Mouse (Mus musculus) cerebellum, adult 18-20 months (tissue): ENCODE results near the gene Prkcz.

Source experiments
- DNase-seq, 2 experiments: peaks; one replicate each; pipeline ENCODE4 v3.0.0; 2021

Gene Prkcz

GRCm38 (mm10) chr4:155361303-155361791 is at the start of gene Prkcz:
Gene Prkcz (minus strand): TSS chr4:155361361.
- peak; percentile 95 to 97 for DNase-seq

GRCm38 (mm10) chr4:155409058-155409776 is 48.1 kb upstream of the Prkcz start, which contains the start of gene Cfap74:
Gene Cfap74 (plus strand): TSS chr4:155409190.
- DNase-seq = peak; percentile 87 to 93

GRCm38 (mm10) chr4:155408695-155409057 is 47.5 kb upstream of the Prkcz start:
- no peak for DNase-seq

- no peak for DNase-seq
Measured at GRCm38 (mm10) chr4:155402489-155402888, 41.3 kb upstream of the Prkcz start.

GRCm38 (mm10) chr4:155401121-155401520 is 40.0 kb upstream of the Prkcz start:
- peak; percentile 76 to 83 for DNase-seq

- no peak for DNase-seq
Measured at GRCm38 (mm10) chr4:155398222-155398540, 37.0 kb upstream of the Prkcz start.

- DNase-seq = peak; percentile 87 to 89
Measured at GRCm38 (mm10) chr4:155397511-155398221, 36.5 kb upstream of the Prkcz start, which contains the start of gene Gabrd. Gene Gabrd (minus strand): TSS chr4:155398112.

GRCm38 (mm10) chr4:155396751-155397150 is 35.6 kb upstream of the Prkcz start:
- DNase-seq = peak; percentile 93 to 96

GRCm38 (mm10) chr4:155395471-155395870 is 34.3 kb upstream of the Prkcz start:
- no peak for DNase-seq

GRCm38 (mm10) chr4:155387166-155387565 is 26.0 kb upstream of the Prkcz start:
- no peak for DNase-seq

GRCm38 (mm10) chr4:155383326-155383725 is 22.2 kb upstream of the Prkcz start:
- peak; percentile 72 to 82 for DNase-seq

- no peak for DNase-seq
Measured at GRCm38 (mm10) chr4:155382752-155383151, 21.6 kb upstream of the Prkcz start.

GRCm38 (mm10) chr4:155381974-155382373 is 20.8 kb upstream of the Prkcz start:
- no peak for DNase-seq

- peak; percentile 58 to 60 for DNase-seq
Measured at GRCm38 (mm10) chr4:155371797-155372735, 10.9 kb upstream of the Prkcz start.

GRCm38 (mm10) chr4:155370737-155371715 is 9.9 kb upstream of the Prkcz start:
- DNase-seq = no peak

GRCm38 (mm10) chr4:155368684-155369083 is 7.5 kb upstream of the Prkcz start:
- peak; percentile 95 for DNase-seq

GRCm38 (mm10) chr4:155367739-155368138 is 6.6 kb upstream of the Prkcz start:
- DNase-seq = no peak

GRCm38 (mm10) chr4:155366784-155367183 is 5.6 kb upstream of the Prkcz start:
- DNase-seq = no peak

GRCm38 (mm10) chr4:155362443-155362842 is 1.3 kb upstream of the Prkcz start:
- no peak for DNase-seq

- DNase-seq = peak in 1 of 2 experiments; percentile 40
Measured at GRCm38 (mm10) chr4:155360856-155361255, 305 bp downstream of the Prkcz start.
